Mouse (Mus musculus): ENCODE results near the gene Clstn2.

GRCm38 (mm10) chr9:97773911-97774310, 259.1 kb downstream of the Clstn2 start:
- TF ChIP-seq CTCF (IDR thresholded peaks at IDR 0.05; ENCODE audit: low read depth, low read length), result no peak
- TF ChIP-seq POLR2A (IDR thresholded peaks at IDR 0.05; ENCODE audit: borderline replicate concordance, low read depth, low read length), result no peak
